Mouse (Mus musculus): ENCODE results near the gene Kif5c.

DNA sequence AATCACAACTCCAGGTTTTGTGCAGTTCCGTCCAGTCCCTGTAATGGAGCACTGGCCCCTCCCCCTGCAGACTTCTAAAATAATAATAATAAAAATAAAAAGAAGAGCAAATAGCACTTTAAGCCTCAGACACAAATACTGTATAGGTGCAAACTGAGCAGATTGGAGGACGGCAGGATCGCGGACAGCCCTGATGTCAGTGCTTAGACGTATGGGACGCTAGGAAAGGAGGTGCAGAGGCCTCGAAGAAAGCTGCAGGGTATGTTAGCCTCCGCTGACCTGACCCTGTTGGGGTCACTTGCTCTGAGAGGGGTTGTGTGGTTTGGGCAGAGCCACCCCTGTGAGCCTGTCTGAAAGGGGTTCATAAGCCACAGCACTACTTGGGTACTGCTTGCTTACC lies 185.3 kb downstream of the Kif5c start:
- TF ChIP-seq CTCF (IDR thresholded peaks at IDR 0.05; ENCODE audit: insufficient read depth, low read depth, low read length): no peak
- no peak for TF ChIP-seq POLR2A (IDR thresholded peaks at IDR 0.05; ENCODE audit: insufficient read depth, low read depth, low read length)

Data from olfactory bulb, adult 2 months (tissue).